Mouse (Mus musculus): ENCODE results near the gene Col6a5. TPM values are rescaled to one million over a fixed set of nuclear protein-coding genes. Genes with fewer than 3 reads are reported as not detected.

The Col6a5 gene
- total RNA-seq, 1 experiment from 2014 or later: not detected

DNA sequence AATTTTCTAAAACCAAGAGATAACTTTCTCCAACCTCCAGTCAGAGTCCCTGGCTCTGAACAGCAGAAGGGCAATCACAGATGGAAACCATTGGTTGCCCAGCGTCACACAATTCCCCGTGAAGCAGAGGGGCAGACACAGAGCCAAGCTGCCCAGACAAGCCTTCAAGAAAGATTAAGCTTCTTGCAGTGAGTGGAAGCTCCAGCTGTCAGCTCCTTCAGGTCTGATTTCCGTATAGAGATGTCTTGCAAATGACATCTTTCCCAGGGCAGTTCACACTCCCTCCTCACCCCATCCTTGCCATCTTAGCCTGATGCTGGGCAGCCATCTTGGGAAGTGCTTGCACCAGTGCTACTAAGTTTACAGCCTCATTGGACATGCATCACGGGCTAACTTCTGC is 31.2 kb downstream of the Col6a5 start:
- ATAC-seq (replicated peaks in 1 of 2; ENCODE audit: insufficient read depth in 1 of 2, low FRiP score in 2 of 2, low TSS enrichment in 1 of 2, low read depth in 1 of 2, poor library complexity in 2 of 2, severe bottlenecking in 2 of 2): no peak

DNA sequence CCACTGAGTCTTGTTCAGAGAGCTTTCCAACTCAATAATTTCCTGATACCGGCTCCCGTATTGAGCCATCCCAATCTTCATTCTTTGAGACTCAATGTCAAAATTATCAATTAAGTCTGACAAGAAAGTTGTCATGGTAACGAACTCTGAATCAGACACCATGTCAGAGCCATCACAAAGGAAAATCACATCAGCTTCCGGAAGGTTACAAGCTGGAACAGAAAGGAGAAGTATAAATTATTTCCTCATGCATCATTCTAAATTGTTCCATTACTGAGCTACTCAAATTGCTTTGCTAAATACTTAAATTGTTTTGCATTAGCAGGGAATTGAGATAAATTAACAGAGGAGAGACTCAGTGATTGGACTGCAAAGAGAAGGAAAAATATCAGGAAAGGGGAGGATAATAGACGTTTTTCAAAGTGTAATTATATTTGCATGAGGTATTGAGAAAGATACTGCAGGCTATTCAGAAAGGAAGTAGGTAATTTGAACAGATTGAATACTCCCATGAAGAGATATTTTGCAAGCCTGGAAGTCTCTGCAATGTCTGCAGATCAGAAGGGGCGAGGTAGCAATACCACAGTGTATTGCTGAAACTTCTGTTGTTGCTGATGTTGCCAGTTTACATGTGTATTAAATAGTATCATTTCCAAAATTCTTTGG is 31.9 kb downstream of the Col6a5 start:
- ATAC-seq (replicated peaks in 1 of 2; ENCODE audit: insufficient read depth in 1 of 2, low FRiP score in 2 of 2, low TSS enrichment in 1 of 2, low read depth in 1 of 2, poor library complexity in 2 of 2, severe bottlenecking in 2 of 2): no peak

DNA sequence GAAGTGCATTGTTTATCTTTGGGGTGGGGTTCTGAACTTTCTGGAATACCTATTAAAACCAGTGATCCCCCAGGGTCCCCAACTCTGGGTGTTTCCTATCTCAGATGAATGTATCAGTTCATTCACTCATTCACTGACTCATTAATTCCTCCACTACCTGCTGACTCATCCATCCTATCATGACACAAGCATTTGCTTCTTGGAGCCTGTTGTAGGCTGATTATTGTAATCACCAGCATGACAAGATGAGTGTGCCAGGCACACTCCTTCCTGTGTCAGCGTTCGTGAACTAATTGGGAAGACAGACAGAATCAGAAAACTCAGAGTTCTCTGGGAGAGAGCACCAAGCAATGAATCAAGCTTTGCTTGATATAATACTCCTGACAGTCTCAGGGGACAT is 36.8 kb downstream of the Col6a5 start:
- no peak for ATAC-seq (replicated peaks in 1 of 2; ENCODE audit: insufficient read depth in 1 of 2, low FRiP score in 2 of 2, low TSS enrichment in 1 of 2, low read depth in 1 of 2, poor library complexity in 2 of 2, severe bottlenecking in 2 of 2)

DNA sequence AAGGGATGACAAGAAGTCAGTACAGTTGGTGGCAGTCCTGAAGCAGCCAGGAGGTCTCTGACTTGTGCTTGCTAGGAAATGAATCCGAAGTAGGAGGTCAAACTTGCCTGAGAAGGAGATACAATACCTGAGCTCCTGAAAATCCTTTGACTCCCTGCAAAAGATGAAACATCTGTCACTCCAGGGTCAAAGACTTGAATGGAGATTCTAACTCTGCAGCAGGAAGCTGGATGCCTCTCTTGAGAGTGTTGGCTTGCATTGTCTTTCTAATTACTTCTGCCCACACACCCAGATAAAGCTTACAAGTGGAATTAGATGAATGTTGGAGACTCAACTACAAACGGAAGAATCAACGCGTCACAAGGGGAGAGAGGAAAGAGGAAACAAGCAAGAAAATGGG is 45.3 kb downstream of the Col6a5 start:
- ATAC-seq (replicated peaks in 1 of 2; ENCODE audit: insufficient read depth in 1 of 2, low FRiP score in 2 of 2, low TSS enrichment in 1 of 2, low read depth in 1 of 2, poor library complexity in 2 of 2, severe bottlenecking in 2 of 2): no peak

DNA sequence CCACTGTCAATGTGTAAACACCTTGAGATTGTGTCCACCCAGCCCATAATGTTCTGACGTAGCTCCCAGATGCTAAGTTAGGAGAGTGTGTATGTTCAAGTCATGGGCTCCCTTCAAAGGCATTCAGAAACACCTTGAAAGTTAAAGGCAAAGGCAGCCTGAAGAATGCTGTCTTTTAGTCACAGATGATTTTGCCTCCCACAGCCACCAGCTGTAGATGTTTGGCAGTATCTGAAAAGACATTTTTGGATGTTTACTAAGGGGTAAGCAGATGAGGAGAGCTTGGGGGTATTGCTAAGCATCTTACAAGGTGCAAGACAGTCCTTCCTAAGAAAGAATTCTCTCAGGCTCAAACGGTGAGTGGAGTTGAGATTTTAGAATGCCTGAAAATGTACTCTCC is 50.3 kb downstream of the Col6a5 start:
- ATAC-seq (replicated peaks in 1 of 2; ENCODE audit: insufficient read depth in 1 of 2, low FRiP score in 2 of 2, low TSS enrichment in 1 of 2, low read depth in 1 of 2, poor library complexity in 2 of 2, severe bottlenecking in 2 of 2): no peak

DNA sequence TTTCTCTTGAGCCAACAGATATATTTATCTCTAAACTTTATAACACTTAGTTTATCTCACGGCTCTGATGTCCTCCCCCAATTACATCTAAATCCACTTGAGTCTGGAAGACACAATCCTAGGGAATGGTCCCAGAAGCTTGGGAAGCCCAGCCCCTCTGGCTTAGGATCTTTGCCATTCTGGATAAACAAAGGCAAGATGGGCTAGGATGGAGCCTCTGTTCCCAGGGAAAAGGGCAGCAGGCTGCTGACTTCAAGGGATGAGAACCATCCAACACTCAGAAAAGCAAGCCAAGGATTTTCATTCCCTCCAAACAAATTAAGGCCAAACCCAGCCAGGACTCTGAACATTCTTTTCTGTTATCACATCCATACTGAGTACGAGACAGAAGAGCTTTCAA is 51.1 kb downstream of the Col6a5 start:
- ATAC-seq (replicated peaks in 1 of 2; ENCODE audit: insufficient read depth in 1 of 2, low FRiP score in 2 of 2, low TSS enrichment in 1 of 2, low read depth in 1 of 2, poor library complexity in 2 of 2, severe bottlenecking in 2 of 2): no peak

DNA sequence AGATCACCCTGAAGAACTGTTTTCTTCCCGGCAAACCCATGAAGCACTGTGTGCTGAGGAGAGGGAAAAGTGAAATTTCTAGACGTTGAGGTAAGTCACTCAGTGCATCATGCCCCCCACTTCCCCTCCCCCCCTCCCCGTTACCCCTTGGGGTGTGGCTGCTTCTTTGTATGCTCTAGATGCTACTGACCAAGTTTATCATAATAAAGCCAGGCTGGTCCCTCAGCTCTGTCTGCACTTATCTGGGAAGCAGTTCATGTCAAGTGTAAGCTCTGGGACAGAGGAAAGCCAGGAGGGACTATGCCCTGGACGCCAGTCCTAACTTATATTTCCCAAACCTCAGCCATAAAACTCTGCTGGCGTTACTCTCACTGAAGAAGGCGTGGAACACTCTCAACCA is 53.0 kb downstream of the Col6a5 start:
- ATAC-seq (replicated peaks in 1 of 2; ENCODE audit: insufficient read depth in 1 of 2, low FRiP score in 2 of 2, low TSS enrichment in 1 of 2, low read depth in 1 of 2, poor library complexity in 2 of 2, severe bottlenecking in 2 of 2): no peak

DNA sequence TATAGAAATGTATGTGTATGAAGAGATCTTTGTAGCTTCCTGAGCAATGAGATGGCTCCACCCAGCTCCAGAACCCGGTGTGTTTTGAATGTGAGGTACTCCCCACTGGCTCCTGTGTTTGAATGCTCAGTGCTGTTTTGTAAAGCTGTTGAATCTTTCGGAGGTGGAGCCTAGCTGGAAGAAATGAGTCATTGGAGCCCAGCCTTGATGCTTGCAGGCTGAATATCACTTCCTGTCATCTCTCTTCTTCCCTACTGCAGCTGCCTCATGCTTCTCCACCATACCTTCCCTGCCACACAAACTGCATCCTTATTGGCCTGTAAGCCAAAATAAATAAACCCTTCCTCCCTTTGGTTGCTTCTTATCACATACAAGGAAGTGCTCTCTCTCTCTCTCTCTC is 72.9 kb downstream of the Col6a5 start:
- no peak for ATAC-seq (replicated peaks in 1 of 2; ENCODE audit: insufficient read depth in 1 of 2, low FRiP score in 2 of 2, low TSS enrichment in 1 of 2, low read depth in 1 of 2, poor library complexity in 2 of 2, severe bottlenecking in 2 of 2)

DNA sequence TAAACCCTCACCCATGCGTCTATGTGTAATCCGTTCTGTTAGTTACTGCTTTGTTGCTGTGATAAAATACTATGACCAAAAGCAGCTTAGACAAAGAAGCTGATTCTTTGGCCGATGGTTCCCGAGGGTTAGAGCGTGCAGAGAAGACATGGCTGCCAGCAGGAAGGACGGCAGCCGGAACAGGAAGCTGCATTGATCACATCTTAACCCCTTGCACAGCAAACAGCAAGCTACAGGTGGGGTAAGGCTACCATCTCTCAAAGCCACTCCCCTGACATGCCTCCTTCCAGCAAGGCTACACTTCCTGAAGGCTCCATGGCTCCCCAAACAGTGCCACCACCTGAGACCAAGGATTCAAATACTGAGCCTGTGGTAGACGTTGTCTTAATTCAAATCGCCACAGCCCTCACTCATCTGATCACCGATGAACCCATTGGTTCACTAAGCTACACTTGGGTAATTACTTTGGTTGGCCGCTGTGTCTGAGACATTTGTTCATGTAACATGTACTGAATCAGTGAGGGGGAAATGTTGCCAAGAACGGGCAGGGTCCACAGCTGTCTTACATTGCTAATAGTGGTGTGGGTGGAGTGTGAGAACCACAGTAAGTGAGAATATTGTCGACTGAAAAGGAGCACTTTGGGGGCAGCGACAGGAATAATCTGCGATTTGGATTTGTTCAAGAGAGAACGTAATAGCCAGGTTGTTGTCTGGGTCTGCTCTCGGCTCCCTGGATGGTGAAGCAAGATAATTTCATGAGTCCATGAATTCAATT is 75.6 kb downstream of the Col6a5 start:
- ATAC-seq (replicated peaks in 1 of 2; ENCODE audit: insufficient read depth in 1 of 2, low FRiP score in 2 of 2, low TSS enrichment in 1 of 2, low read depth in 1 of 2, poor library complexity in 2 of 2, severe bottlenecking in 2 of 2): no peak

DNA sequence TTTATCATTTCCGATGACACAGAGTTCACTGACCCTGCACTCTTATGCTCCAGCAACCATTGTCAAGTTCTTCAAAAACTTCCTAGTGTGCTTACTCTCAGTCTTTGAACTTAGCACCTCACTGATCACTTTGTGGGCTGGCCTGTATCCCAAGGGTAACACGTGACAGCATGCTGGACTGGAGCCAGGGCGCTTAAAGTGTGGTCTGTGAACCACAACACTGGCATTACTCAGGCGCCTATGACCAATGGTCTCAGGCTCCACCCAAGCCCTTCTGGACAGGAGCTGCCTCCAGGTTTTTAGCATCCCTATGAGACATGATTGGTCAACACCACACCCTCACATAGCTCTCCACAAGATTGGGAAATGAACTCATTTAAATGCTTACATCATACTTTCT is 79.7 kb downstream of the Col6a5 start:
- no peak for ATAC-seq (replicated peaks in 1 of 2; ENCODE audit: insufficient read depth in 1 of 2, low FRiP score in 2 of 2, low TSS enrichment in 1 of 2, low read depth in 1 of 2, poor library complexity in 2 of 2, severe bottlenecking in 2 of 2)

DNA sequence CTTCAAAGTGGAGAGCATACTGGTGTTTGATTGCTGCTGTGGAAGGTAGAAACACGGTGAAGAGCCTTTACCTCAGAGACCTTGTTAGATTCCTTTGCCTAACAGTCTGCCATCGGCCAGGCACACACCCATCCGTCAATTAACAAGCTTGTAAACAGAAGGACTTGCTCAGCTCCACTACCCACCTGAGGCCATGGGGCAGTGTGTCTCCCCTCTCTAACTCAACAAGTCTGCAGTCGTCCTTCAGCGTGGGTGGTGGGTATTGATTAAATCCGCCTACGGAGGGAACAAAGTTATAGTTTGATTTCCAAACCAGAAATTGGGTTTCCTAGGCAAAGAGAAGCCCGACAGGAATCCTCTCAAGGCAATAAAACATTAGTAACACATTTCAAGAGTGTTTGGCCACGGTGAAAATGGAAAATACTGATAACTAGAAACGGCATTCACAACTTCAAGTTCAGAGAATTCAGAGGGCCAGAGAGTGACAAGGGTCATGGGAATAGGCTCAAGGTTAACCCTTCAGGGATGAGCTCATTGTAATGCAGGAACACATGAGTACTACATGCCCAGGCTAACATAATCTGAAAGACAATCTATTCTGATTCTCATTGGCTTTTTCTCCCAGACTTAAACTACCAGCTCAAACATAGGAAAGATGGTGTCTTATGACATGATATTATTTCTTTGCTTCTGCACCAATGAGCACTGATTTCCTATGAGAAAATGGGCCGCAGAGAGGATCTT is 81.9 kb downstream of the Col6a5 start:
- no peak for ATAC-seq (replicated peaks in 1 of 2; ENCODE audit: insufficient read depth in 1 of 2, low FRiP score in 2 of 2, low TSS enrichment in 1 of 2, low read depth in 1 of 2, poor library complexity in 2 of 2, severe bottlenecking in 2 of 2)

DNA sequence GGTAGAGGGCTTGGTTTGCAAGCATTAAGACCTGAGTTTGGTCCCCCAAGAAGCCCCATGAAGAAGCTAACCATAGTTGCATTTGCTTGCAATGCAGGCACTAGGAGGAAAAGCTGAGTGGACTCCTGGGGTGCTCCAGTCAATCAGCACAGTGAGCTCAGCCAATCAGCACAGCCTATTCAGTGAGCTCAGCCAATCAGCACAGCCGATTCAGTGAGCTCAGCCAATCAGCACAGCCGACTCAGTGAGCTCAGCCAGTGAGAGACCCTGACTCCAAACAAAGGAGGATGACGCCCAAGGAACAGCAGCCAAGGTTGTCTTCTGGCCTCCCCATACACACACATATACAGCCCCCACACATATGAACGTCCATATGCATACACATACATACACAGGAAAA is 84.3 kb downstream of the Col6a5 start:
- no peak for ATAC-seq (replicated peaks in 1 of 2; ENCODE audit: insufficient read depth in 1 of 2, low FRiP score in 2 of 2, low TSS enrichment in 1 of 2, low read depth in 1 of 2, poor library complexity in 2 of 2, severe bottlenecking in 2 of 2)

DNA sequence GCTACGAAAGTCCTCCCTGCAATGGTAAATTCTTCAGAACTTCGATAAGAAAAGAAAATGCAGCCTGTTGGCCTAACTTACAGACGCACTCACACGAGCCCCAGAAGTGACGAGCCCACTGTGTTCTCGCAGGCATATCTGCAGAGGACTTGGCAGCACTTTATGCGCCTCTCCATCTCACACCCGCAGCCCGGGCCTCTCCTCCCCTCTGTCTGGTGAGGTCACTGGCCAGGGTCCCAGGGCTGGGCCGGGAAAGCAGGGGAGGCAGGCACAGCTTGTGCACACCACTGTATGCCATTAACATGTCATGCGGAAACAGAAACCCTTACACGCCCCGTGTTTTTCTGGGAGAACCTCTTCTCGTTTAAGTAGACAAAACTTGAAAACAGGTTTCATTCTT is 88.8 kb downstream of the Col6a5 start:
- no peak for ATAC-seq (replicated peaks in 1 of 2; ENCODE audit: insufficient read depth in 1 of 2, low FRiP score in 2 of 2, low TSS enrichment in 1 of 2, low read depth in 1 of 2, poor library complexity in 2 of 2, severe bottlenecking in 2 of 2)

DNA sequence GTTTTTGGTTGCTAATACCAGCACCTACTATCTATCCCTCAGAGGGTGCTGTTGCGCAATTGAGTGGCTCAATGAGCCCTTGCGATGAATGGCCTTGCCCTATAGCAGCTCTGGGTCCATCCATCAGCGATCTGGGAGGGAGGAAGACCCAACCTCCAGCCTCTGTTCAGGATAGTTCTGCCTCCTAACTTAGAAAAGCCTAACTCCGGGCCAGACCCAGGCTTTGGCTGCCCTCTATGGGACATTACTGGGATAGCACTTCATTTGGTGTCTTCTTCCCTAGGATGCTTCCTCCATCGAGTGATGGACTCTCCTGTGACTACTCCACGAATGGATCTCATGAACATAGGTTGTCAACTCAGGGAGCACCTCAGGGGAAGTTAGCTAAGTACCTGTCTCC is 102.7 kb downstream of the Col6a5 start:
- peak; percentile 66 to 76 for ATAC-seq (replicated peaks in 1 of 2; ENCODE audit: insufficient read depth in 1 of 2, low FRiP score in 2 of 2, low TSS enrichment in 1 of 2, low read depth in 1 of 2, poor library complexity in 2 of 2, severe bottlenecking in 2 of 2)

DNA sequence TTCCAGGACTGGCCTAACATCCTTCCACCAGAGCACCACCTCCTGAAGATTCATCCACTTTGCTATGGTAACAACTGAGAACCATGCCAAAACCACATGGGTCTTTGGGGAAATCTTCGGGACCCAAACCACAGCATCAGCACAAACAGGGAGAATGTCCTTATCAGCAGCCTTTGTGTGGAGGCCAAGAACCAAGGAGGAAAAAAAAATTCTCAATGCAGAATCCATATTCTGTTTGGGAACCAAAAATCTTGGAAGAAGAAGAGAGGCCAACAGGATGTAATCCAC is 107.7 kb downstream of the Col6a5 start:
- ATAC-seq (replicated peaks in 1 of 2; ENCODE audit: insufficient read depth in 1 of 2, low FRiP score in 2 of 2, low TSS enrichment in 1 of 2, low read depth in 1 of 2, poor library complexity in 2 of 2, severe bottlenecking in 2 of 2): no peak

DNA sequence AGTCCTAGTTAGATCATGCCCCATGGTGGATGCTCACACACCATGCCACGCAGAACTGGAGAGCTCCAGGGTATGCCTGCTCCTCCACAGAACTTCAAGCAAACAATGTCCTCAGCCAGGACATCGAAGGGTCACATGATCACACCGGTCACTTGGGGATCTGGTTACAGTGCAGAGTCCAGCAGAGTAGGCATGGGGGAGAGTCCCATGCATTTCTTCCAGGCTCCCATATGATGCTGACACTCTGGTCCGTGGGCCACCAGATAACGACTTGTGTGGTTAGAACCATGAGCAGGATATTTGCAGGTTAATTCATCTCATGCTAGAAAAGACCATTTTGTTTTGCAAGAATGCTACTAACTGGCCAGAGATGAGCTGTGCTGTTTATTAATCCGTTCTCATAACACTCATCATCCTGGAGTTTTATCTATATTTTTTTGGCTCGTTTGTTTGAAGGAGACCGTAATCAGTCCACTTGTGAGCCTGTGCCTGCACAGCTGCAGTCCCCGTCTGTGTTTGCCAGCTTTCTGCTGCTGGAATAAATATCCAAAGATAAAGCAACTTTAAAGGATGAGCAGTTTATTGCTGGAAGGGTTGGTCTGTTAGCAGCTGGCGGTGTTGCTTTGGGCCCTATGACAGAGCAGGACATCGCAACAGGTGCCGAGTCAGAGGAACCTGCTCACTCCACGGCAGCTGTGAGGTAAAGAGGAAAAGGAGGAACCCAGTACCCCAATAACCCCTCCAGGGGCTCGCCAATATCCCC is 108.2 kb downstream of the Col6a5 start:
- ATAC-seq (replicated peaks in 1 of 2; ENCODE audit: insufficient read depth in 1 of 2, low FRiP score in 2 of 2, low TSS enrichment in 1 of 2, low read depth in 1 of 2, poor library complexity in 2 of 2, severe bottlenecking in 2 of 2): no peak

DNA sequence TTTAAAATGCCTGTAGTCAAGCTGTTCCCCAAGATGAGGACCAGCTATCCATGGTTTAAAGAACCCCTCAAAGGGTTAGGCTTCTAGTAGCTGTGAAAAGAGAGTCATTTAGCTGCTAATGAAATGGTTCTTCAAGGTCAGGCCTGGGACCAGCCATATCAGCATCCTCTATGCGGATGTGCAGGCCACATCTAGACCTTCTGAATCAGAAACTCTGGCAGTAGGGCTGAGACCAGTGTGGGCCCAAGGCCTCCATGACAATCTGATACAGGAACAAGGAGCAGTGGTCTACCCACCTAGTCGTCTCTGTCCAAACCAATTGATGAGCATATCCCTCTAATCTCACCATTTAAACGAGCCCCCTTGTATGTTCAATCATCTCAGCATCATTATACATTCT is 109.4 kb downstream of the Col6a5 start:
- ATAC-seq (replicated peaks in 1 of 2; ENCODE audit: insufficient read depth in 1 of 2, low FRiP score in 2 of 2, low TSS enrichment in 1 of 2, low read depth in 1 of 2, poor library complexity in 2 of 2, severe bottlenecking in 2 of 2): no peak

DNA sequence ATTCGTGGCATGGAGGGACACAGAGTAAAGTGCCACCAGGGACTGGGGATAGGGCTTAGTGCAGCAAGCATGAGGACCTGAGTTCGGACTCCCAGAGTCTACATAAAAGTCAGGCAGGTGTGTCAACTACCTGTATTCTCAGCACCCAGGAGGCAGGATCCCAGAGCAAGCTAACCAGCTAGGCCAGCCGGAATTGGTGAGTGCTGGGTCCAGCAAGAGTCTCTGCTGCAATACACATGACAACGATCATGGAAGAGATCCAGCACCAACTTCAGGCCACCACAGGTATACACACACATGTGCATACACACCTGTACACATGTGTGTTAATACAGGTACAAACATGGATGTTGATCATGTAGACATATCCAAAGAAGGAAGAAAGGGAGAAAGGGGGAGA is 112.0 kb downstream of the Col6a5 start:
- ATAC-seq (replicated peaks in 1 of 2; ENCODE audit: insufficient read depth in 1 of 2, low FRiP score in 2 of 2, low TSS enrichment in 1 of 2, low read depth in 1 of 2, poor library complexity in 2 of 2, severe bottlenecking in 2 of 2): no peak

Measured in hematopoietic stem cell, adult 5-6 weeks (primary cell).